Mouse (Mus musculus): Measurements from ENCODE around the gene Epor.

GRCm38 (mm10) chr9:21962010-21962409 is 1.3 kb downstream of the Epor start:
- TF ChIP-seq POLR2A (IDR thresholded peaks at IDR 0.05; ENCODE audit: extremely low read depth, insufficient read depth, low read length): no peak
- no peak for TF ChIP-seq CTCF (IDR thresholded peaks at IDR 0.05; ENCODE audit: low read depth, low read length)

All from liver, adult 2 months (tissue).